Mouse (Mus musculus) liver, embryonic 14.5 days (tissue): ENCODE measurements around the gene Grip2.

Experiments
- CTCF ChIP-seq: IDR thresholded peaks from 2 replicates; pipeline ENCODE4 v1.5.1; 2016; ENCODE audit warnings: antibody characterized with exemption, low read depth, control low read depth
- EP300 ChIP-seq: IDR thresholded peaks from 2 replicates; pipeline ENCODE4 v1.6.1; 2016; ENCODE audit warnings: antibody characterized with exemption, low read depth

- no peak for TF ChIP-seq CTCF
- no peak for TF ChIP-seq EP300
These were observed 19.9 kb downstream of the Grip2 start for GRCm38 (mm10) chr6:91807169-91807568.
